Mouse (Mus musculus) lung, postnatal 0 days (tissue): ENCODE measurements around the gene Hoxa4.

ENCODE experiments used
- CTCF ChIP-seq: IDR thresholded peaks from 2 replicates; pipeline ENCODE4 v1.5.1; 2016; ENCODE audit warnings: antibody characterized with exemption, mild to moderate bottlenecking
- EP300 ChIP-seq: IDR thresholded peaks from 2 replicates; pipeline ENCODE4 v1.6.1; 2016; ENCODE audit warnings: antibody characterized with exemption, mild to moderate bottlenecking, control low read depth

GRCm38 (mm10) chr6:52190410-52190809, 1.1 kb downstream of the Hoxa4 start:
- TF ChIP-seq CTCF: 0 out of 2 replicates have a peak, but pooled peaks have one; percentile 17
- TF ChIP-seq EP300: no peak
